Mouse (Mus musculus) CH12.LX (cell line): ENCODE measurements at regions not wholly inside any gene's neighbourhood (a gene's known extent, or its start where the extent isn't known, plus 50 kb on each side); places are given as distances from the start of the nearest gene placed in this dataset.

Source experiments
- CTCF ChIP-seq, 2 experiments: IDR thresholded peaks in 1 of 2; conservative IDR thresholded peaks in 1 of 2; 2 replicates each; pipeline ENCODE4 v1.5.1; 2011 to 2012; ENCODE audit warnings: low read depth in 2 of 2, low read length in 2 of 2, improper control_type of control experiment in 1 of 2, inconsistent platforms in 1 of 2, mild to moderate bottlenecking in 1 of 2, moderate library complexity in 1 of 2
- EP300 ChIP-seq: IDR thresholded peaks from 2 replicates; pipeline ENCODE4 v1.6.1; 2011; ENCODE audit warnings: low read length, improper control_type of control experiment
- ETS1 ChIP-seq: conservative IDR thresholded peaks from 2 replicates; pipeline ENCODE4 v1.6.1; 2012; ENCODE audit warnings: low read depth, mild to moderate bottlenecking, inconsistent platforms, low read length, improper control_type of control experiment, moderate library complexity
- GABPA ChIP-seq: IDR thresholded peaks from 2 replicates; pipeline ENCODE4 v1.6.1; 2012; ENCODE audit warnings: low read depth, low read length, improper control_type of control experiment, inconsistent platforms; ENCODE audit not compliant: insufficient replicate concordance
- IRF4 ChIP-seq: IDR thresholded peaks from 2 replicates; pipeline ENCODE4 v1.6.1; 2014; ENCODE audit warnings: low read depth, mild to moderate bottlenecking, inconsistent platforms, low read length, improper control_type of control experiment
- MYC ChIP-seq: IDR thresholded peaks from 2 replicates; pipeline ENCODE4 v1.6.1; 2011; ENCODE audit warnings: low read depth, mild to moderate bottlenecking, improper control_type of control experiment, low read length
- POLR2A ChIP-seq: IDR thresholded peaks from 2 replicates; pipeline ENCODE4 v1.6.1; 2011; ENCODE audit warnings: low read depth, mild to moderate bottlenecking, improper control_type of control experiment, low read length

DNA sequence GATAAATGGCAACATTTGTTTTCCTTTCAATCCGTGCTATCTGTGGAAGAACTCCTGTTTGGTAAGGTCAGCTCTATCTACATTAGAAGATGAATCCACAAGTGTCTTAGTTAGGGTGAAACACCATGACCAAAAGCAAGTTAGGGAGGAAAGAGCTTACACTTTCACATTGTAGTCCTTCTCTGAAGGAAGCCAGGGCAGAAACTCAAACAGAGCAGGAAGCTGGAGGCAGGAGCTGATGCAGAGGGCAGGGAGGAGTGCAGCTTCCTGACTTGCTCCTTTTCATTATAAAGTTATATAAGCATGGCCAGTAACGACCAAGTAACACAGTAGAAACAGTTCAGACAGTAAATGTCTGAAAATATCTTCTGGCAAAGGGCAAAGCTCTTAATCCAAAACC is 117.9 kb upstream of the Gnao1 start:
- TF ChIP-seq EP300: no peak
- TF ChIP-seq GABPA: no peak
- TF ChIP-seq MYC: no peak
- no peak for TF ChIP-seq CTCF (conservative IDR thresholded peaks at IDR 0.05 in 1 of 2, IDR thresholded peaks at IDR 0.05 in 1 of 2; ENCODE audit: low read depth in 2 of 2, low read length in 2 of 2)
- no peak for TF ChIP-seq ETS1
- no peak for TF ChIP-seq POLR2A
- TF ChIP-seq IRF4: no peak
